Mouse (Mus musculus) frontal cortex, postnatal 14 days (tissue): ENCODE results near the gene Etl4.

ENCODE experiments used
- DNase-seq, 2 experiments: peaks; one replicate each; pipeline ENCODE4 v3.0.0; 2022; ENCODE audit warnings: low spot score in 2 of 2

The Etl4 gene

GRCm38 (mm10) chr2:19909171-19909899 is at the start of gene Etl4:
Gene Etl4 (plus strand): TSS chr2:19909780.
- peak; percentile 71 to 80 for DNase-seq

DNA sequence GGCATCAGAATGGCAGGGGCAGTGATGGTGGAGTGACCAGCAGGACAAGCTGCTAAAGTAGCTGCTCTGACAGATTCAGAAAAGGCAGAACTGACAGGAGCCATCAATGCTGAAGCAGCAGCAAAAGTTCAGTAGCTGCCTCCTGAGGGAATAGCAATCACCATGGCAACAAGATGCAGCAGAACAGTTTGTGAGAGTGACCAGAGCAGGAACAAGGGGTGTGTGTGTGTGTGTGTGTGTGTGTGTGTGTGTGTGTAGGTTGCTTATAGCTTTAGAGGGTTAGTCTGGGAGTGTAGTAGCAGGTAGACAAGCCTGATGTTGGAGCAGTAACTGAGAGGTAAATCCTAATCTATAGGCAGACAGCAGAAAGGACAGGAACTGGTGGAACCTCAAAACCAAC is 40.4 kb upstream of the Etl4 start:
- DNase-seq, result no peak

- no peak for DNase-seq
Measured at GRCm38 (mm10) chr2:19871881-19872280, 37.7 kb upstream of the Etl4 start.

- DNase-seq, result no peak
Measured at GRCm38 (mm10) chr2:19890875-19891274, 18.7 kb upstream of the Etl4 start.

GRCm38 (mm10) chr2:19909900-19910780 is 560 bp downstream of the Etl4 start:
- peak in 1 of 2 experiments; percentile 29 for DNase-seq

DNA sequence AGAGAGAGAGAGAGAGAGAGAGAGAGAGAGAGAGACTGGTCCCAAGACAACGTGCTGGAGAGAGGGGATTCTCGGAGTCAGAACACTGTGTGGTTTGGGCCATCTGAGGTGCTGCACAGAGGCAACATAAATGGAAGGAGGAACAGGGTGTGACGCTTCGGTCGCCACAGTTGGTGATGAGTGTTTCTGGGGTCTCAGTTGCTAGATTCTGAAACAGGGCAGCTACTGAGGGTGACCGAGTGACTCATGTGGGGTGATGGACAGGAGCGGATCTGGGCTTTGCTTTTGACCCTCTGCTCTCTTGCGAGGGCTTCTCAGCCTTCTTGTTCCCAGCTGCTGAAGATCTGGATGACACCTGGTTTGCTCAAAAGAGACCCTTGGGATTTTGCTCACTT is 1.2 kb downstream of the Etl4 start:
- no peak for DNase-seq

- peak in 1 of 2 experiments; percentile 5 for DNase-seq
Measured at GRCm38 (mm10) chr2:19919190-19919589, 9.6 kb downstream of the Etl4 start.

GRCm38 (mm10) chr2:19930009-19930408 is 20.4 kb downstream of the Etl4 start:
- no peak for DNase-seq

- no peak for DNase-seq
Measured at GRCm38 (mm10) chr2:19933836-19934235, 24.3 kb downstream of the Etl4 start.

- no peak for DNase-seq
Measured at GRCm38 (mm10) chr2:19945205-19945604, 35.6 kb downstream of the Etl4 start.

DNA sequence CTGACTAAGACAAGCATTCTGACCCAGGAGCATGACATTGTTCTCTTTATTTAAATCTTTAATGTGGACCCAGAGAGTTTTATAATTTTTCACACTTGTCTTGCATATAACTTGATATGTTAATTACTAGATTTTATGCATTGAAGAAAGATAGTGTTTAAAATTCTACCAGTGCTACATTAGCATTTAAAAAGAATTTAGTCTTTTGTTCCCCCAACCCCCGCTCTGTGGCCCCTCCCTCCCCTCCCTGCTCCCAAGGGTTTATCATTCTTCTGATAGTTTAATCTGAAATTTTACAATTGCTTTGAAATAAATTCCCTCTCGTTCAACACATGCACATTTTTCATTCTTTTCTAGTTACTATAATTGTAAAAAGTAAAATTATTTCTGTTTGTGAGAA is 43.4 kb downstream of the Etl4 start:
- no peak for DNase-seq

DNA sequence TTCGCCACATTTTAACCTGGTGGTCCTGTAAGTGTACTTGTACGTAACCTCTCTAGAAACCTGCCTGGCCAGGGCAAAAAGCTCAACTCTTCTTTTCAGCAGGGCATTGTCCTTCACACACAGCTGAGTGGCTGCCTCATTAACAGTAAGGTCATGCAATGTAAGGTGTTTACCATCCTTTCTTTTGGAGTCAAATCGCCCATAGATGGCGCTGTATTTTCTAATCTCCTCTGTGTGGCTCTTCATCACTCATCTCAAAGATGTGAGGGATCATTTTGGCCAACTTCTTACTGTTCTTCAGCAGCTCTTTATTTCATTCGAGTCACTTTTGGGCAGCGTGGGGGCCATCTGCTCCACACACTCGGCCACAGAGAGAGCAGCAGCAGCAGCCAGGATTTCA is 56.9 kb downstream of the Etl4 start:
- DNase-seq, result no peak

GRCm38 (mm10) chr2:20037671-20038070 is 128.1 kb downstream of the Etl4 start:
- DNase-seq, result no peak

DNA sequence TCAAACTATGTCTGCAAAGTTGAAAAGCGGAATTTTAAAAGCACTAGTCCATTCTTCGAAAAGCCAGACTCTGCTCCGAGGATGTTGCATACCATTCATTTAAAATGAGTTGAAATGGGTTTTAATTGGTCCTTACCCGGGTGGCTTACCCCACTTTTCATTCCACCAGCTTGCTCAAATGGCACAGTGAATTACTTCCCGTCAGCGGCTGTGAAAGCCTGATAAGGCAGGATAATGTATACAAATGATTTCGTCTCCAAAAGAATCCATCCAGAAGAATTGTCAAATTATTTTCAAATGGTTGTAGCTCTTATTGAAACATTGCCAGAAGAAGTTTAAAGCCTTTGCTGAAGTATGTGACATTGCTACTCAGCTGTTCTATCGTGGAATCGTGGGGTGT is 162.8 kb downstream of the Etl4 start:
- no peak for DNase-seq

GRCm38 (mm10) chr2:20076118-20076796 is 166.7 kb downstream of the Etl4 start:
- DNase-seq, result no peak

DNA sequence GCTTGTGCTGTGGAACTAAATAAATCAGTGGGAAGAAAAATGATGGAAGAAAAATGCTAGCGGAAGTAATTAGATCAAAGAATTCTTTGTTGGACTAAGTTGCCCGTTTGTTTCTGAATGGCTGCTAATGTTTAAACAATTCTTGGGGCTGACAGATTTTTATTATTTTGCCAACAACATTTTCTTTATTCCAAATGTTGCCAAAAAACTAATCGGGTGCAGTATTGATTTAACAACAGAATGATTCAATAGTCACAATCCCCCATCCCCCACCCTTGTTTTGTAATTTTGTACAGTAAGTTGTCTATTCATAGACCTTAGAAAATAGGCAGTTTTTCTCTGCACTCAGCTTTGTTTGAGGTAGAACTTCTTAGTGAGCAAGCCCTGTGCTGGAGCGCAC is 175.2 kb downstream of the Etl4 start:
- no peak for DNase-seq

GRCm38 (mm10) chr2:20105456-20105855 is 195.9 kb downstream of the Etl4 start:
- no peak for DNase-seq

GRCm38 (mm10) chr2:20111703-20112102 is 202.1 kb downstream of the Etl4 start:
- DNase-seq, result no peak

- DNase-seq, result no peak
Measured at GRCm38 (mm10) chr2:20125914-20126313, 216.3 kb downstream of the Etl4 start.

DNA sequence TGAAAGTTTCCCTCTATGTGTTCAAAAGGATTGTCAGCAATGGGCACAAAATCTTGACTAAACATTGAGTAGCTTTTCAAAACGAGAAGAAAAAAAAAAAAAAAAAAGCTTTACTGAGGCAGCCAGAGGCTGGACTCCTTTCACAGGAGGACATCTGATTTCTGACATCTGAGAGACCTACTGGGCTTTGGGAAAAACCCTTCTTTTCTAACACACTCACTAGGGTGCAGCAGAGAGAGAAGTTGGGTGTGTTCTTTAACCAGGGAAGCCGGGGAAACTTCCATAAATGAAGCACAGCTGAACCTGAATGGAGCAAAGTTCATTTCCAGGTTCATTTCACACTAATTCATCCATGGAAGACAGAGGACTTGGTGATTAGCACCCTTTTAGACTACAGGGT is 222.2 kb downstream of the Etl4 start:
- DNase-seq, result no peak

- DNase-seq, result no peak
Measured at GRCm38 (mm10) chr2:20138426-20138825, 228.8 kb downstream of the Etl4 start.

- no peak for DNase-seq
Measured at GRCm38 (mm10) chr2:20145368-20145767, 235.8 kb downstream of the Etl4 start.
